Mouse (Mus musculus): ENCODE results near the gene Polr3gl.

DNA sequence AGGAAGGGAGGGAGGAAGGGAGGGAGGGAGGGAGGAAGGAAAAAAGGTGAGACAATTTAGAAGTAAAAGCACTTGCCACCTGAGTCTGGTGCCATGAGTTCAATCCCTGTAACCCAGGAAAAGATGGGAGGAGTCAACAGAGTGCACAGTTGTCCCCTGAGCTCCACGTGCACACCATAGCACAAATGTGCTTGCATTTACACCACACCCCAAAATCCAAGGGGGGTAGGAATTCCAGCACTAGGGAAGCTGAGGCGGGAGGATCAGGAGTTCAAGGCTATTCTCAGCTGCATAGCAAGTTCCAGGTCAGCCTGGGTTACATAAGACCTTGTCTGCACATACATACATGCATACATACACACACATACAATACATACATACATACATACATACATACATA is 22.6 kb downstream of the Polr3gl start:
- TF ChIP-seq POLR2A (IDR thresholded peaks at IDR 0.05; ENCODE audit: low read depth, low read length) (no peak), CTCF (IDR thresholded peaks at IDR 0.05; ENCODE audit: extremely low read depth, insufficient read depth, insufficient read length, insufficient replicate concordance) (no peak)

All from spleen, adult 2 months (tissue).